Mouse (Mus musculus) layer of hippocampus, adult 8-10 months (tissue): ENCODE measurements at regions not wholly inside any gene's neighbourhood (a gene's known extent, or its start where the extent isn't known, plus 50 kb on each side); places are given as distances from the start of the nearest gene placed in this dataset.
A peak's percentile ranks its signal among the peaks of the same experiment; 100 is the strongest.

ENCODE experiments used
- DNase-seq, 2 experiments: peaks; one replicate each; pipeline ENCODE4 v3.0.0; 2022; ENCODE audit warnings: low spot score in 2 of 2

DNA sequence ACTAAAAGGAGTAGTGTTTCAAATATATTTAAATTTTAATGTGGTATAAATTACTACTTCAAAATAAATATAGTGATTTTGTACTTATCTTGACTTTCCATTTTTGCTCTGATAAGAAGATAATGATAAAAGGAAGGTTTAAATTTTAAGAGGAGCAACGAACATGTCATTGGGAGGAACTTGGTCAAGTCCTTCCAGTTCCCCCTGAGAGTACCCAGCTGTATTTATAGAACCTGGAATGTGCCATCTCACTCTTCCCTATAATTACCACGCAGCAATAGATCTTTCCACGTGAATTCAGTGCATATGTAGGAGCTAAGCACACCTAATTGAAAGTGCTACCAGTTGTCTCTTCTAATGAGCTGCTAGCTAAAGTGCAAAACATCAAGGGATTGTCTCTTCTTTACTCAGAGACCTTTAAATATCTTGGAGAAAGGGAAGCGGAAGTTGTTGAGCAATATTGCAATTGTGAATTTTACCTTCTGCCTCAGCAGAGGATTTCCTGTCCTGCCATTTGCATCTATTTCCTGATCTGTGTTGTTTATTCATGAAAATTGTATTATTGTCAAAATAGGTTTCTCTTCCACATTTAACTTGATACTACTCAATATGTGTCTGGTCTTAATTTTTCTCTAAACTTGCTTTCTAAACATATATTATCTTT lies 1243.0 kb upstream of the Zeb2 start:
- no peak for DNase-seq

DNA sequence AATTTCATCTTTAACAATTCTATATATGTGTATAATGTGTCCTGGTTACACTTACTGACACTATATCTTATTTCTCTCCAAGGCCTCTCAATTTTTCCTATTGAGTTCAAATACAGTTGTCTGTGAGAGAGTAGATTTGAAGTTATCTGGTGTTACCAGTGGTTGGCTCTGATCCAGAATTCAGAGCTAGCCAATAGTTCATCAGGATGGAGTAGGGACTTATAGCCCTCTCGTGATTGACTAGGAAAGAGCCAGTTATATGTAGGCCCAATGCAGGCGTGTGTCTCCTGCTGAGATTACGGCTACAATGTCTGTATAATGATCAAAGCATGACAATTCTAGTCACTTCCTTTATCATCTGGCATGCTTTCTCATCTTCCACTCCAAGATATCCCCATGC lies 1241.0 kb upstream of the Zeb2 start:
- no peak for DNase-seq

DNA sequence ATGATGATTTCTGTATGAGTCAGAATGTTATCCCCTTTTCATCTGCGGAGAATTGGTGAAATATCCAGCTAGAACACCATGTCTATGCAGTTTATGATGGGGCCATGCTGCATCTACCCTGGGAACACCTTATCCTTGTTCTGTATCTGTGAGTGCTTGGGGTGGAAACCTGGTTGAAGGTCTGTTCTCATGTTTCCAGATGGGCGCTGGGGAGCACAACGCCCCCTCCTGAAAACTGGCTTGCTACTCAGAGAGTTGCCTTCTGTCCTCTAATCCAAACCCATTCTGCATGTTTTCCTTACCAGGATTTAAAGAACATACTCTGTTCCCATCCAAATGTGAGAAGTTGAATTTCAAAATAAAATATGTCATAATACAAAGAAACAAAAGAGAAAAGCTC lies 1239.5 kb upstream of the Zeb2 start:
- peak; percentile 67 to 72 for DNase-seq

DNA sequence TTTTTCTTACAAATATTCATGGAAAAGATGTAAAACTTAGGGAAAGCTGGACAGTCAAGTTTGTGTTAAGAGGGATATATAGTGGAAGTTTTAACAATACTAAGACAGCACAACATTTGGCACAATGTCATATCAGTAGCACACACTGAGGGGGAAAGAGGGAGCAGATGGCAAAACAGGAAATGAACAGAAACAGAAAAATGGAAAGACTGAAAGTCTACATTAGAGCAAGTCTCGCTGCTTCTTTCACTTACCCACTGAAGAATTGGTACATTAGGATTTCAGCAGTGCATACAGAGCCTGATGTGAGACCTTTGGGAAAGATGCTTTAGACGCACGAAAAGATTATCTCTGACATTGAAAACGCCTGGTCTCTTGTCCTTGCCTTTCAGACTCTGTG lies 1223.5 kb upstream of the Zeb2 start:
- DNase-seq, result no peak

DNA sequence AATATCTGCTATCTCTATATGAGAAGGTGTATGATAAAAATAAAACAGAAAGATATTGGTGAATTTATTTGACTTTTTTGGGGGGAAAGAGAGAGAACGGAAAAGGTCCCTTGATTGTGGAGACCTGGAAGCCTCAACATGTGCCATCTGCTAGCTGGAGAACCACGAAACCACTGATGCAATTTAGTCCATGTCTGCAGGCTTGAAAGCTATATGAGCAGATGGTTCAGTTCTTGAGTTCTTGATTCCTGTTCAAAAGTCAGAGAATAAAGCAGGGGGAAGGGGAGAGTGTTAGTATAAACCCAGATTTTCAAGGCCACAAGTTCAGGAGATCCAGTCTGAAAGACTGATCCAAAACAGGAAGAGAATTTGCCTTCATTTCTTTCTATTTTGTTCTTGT lies 1199.5 kb upstream of the Zeb2 start:
- peak; percentile 24 to 29 for DNase-seq

DNA sequence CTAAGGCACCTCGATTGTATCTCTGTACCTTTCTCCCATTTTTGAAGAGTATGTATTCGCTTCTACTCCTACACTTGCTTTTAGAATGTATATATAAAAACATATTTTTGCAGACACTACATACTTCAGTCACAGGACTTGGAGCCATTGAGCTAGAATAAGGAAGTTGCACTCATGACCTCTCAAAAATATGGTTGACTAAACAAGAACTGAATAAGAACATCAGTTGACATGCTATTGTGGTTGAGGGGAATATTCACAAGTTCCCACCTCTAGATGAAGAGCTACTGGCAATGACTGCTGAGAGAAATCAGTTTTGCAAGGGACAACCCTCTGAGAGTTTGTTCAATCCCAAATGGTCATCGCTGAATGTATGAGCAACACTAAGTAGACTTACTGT lies 1198.0 kb upstream of the Zeb2 start:
- no peak for DNase-seq

DNA sequence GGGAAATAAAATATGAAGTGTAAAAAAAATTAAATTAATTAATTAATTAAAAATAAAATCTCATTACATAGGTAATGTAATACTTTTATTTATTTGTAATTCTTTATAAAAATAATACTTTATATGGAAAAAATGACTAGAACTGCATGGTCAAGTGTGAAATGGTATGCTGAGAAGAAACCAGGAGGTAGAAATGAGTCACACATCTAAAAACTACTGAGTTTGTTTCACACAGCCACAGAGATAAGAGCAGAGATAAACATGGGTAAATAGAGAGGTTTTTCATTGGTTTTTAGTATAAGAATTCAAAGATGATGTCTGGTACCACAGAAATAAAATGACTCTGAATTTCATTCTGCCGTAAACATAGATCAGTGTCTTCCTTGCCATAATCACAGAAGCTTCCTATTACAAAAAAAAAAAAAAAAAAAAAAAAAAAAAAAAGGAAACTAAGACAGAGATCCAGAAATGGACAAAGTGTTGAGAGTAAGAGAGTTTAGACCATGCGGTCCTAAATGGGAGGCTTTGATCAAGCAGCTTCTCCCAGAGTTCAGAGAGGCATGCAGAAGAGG lies 1190.5 kb upstream of the Zeb2 start:
- DNase-seq, result no peak

DNA sequence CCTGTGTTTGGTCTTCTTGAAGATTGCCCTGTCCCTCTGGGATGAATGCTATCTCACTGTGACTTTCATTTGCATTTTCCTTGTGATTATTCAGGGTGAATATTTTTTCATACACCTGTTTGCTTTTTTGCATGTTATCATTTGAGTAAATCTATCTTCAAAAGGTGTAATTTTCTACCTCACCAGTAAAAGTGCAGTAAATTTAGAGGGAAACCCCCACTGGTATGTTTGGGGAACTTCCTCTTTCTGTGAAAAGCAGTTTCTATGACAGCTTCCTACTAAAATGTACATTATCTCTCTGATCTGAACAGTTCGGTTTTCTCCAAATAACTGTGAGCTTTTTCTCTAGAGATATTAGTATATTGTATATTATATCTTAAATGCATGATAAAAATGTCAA lies 1185.4 kb upstream of the Zeb2 start:
- no peak for DNase-seq

DNA sequence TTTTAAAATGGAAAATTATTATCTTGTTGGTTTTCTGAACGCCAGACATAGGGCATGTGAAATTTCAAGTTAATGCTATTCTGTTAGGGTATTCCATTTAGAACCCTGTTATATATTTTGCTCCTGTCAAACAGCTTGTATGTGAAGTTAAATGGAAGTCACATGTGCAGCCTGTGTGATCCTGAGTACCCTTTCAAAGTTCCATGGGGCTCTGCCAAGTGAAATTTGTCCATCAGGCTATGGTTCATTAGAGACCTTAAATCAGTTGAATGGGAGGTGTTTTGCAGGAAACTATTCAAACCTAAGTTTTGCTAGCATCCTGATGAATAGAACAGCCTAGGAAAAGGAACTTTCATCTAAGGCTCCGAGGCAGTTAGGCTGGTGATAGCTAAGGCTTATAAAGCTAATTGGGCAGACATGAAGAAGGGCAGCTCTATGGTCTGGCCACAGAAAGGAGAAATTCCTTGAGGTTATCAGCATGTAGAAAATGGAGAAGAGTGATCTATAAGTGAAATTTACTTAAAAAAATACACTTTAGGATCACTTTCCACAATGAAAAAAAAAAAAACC lies 1180.2 kb upstream of the Zeb2 start:
- no peak for DNase-seq

DNA sequence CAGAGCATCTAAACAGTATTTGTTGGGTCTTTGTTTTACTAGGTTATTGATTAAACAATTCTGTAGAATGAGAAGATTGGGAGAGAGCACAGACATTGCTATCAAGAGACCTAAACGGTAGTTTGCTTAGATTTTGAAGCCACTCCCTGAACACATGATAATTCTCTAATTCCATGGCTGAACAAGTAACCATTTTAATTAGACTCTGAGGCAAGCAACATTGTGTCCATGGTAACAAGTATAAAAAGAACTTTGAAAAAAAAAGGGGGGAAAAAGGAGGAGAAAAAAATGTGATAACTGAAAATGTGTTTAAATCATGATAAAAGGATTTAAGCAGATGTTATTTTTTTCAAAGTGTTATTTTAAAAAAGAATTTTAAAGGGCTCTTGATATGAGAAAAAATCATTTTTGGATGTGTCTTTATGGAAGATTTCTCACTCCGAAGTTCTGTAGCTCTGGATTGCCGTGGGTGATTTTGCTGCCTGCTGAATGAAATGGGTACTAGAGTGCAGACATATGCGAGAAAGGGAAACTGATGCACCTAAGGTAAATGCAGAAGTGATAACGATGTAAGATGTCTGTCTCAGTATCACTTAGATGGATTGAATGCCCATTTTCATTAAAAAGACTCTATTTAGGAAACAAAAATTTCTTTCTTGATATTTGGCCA lies 1166.9 kb upstream of the Zeb2 start:
- DNase-seq, result no peak

DNA sequence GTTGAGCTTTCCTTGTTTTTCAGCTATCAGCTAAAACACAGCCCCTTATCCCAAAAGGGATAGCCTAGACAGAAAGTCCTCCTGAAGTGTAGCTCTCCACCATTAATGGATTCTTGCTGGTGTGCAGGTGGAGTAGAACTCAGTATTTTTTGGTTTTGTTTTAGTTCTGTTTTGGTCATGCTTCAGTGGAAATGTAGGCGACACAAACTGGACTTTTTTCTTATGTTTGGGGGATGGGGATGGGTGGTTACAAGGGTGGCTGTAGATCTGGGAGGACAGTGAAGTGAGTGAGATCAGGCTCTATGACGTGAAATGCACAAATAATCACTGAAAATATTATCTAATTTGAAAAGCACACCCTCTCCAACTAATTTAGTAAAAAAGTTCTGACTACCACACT lies 1163.6 kb upstream of the Zeb2 start:
- DNase-seq, result no peak

DNA sequence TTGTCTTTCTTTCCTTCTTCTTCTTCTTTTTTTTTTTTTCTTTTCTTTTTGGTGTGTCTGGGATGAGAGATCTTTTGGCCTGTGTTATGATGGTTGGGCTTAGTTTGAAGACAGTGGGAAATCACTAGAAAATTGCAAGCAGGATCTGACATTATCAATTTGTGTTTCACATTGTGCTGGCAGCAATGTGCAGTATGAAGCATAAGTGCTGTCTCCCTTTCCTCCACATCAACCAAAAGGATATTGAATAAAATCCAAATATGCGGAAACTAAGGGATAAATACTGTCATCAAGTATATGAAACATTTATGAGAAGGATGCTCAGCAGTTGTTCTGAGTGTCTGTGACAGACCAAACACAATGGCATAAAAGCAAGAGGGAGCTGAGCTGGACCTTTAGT lies 1144.4 kb upstream of the Zeb2 start:
- no peak for DNase-seq

DNA sequence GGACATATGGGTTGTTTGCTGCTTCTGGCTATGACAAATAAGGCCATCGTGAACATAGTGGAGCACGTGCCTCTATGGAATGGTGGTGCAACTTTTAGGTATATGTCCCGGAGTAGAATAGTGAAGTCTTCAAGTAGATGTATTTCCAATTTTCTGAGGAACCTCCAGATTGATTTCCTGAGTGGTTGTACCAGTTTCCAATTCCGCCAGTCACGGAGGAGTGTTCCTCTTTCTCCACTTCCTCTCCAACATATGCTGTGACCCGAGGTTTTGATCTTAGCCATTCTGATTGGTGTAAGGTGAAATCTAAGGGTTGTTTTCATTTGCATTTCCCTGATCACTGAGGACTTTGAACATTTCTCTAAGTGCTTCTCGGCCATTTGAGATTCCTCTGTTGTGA lies 1134.4 kb upstream of the Zeb2 start:
- no peak for DNase-seq

DNA sequence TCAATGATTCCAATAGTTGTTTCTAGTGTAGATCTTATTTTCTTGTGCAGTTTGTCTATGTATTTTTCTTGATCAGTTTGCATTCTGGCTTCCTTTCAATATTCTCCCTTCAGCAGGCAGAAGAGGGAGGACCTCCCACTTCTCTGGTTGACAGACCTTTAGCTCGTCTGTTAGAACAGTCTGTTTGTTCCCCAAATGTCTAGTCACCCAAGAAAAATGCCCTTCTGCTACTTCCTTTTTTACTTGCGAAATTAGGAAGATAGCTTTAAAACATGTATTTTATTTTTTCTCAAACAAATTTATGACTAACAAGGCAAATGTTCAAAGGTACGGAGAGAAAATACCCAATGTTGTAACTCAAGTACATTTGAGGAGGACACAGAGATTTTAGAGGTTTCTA lies 1128.5 kb upstream of the Zeb2 start:
- DNase-seq, result peak; percentile 11 to 35

DNA sequence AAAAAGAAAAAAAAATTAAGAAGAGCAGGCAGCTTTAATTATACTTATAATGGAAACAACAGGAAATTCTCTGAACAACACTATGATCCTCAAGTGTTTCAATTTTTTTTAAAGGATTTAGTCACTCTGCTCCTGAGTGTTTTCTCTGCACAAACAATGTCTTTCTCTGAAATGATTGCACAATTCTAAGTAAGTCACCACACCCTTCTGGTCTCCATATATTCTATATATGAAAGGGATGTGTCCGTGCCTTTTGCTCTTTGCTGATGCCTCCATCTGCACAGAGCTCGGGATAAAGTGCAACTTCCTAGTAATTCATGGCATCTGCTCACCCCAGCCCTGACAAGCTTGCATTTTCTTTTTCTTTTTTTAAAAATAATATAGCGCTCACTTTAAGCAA lies 1127.5 kb upstream of the Zeb2 start:
- no peak for DNase-seq

DNA sequence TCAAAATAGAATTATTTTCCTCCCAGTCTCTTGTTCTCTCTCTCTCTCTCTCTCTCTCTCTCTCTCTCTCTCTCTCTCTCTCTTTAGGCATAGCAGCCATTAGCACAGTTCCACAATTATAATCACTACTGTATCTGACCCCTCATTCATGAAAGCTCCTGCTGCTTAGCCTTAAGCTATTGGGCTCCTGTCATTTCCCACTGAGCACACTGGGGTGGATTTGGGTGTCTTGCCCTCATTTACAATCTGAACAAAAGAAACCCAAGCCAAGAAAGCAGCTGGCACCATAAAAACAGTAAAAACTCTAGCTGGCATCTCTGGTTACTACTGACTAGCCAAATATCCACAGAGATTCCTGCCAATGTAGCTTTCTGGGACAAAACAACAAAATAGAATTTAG lies 1125.6 kb upstream of the Zeb2 start:
- no peak for DNase-seq

DNA sequence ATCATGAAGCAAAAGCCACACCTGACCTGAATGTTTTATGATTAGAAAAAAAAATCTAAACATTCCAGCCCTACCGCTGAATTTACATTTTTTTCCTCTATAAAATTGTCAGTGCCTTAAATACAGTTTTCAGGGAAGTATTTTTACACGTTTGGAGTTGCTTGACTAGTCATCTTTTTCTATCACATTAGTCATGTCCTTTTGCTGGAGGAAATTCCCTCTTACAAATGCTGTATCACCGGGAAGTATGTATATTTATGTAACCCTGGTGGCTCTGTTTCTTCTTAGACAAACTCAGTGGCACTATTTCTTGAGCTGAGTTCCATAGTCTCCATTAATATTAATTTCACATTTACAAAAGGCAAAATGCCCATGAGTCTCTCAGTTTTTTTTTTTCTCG lies 1122.7 kb upstream of the Zeb2 start:
- DNase-seq, result no peak

DNA sequence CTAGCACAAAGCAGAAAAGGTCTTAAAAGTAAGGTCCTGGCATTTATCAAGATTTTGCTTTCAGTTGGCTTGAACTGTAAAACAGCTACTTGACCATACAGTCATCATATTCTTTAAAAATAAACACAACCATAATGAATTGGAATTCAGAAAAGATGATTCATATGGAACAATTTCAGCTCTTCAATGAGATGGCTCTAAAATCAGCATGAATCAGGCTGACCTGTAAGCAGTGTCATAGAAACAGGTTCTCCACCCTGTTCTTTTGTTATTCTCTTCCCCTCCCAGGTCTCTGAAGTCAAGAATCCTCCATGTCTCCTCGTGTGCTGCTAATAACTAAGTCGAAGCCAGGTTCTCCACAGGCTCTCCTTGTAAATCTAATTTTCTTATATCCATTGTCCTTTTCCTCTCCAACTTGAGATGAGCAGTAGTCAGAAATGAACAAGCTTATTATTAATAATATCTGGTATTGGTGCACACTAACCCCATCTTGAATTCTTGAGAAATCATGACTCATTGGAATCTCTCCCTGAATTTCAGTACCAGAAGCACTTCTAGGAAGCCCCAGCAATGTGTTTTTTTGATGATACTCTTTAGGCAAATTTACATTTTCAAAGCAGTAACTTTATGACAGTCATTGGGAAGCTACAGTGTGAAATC lies 1113.7 kb upstream of the Zeb2 start:
- DNase-seq, result no peak

DNA sequence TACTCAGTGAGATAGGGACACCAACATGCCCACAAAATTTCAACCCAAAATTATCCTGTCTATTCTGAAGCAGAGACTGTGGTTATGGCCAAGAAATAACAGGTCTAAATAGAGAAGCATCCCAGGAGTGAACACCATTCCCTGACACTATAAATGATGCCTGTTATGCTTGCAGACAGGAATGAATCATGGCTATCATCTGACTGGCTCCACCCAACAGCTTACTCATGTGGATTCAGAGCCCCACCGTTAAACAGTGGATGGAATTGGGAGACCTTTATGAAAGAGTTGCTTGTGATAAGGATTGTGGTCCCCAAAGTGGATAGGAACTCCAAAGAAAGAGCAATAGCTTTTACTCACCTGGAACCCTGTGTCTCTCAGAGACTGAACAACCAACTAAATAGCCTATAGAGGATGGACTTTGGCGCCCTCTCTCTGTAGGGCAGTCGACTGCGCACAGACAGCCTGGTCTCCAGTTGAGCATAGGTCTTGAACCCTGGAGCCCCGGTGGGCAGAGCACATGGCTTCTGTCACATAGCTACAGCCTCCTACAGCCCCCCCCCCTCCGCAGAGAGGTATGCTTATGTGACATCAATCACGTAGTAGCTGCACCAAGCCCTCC lies 1101.3 kb upstream of the Zeb2 start:
- no peak for DNase-seq

DNA sequence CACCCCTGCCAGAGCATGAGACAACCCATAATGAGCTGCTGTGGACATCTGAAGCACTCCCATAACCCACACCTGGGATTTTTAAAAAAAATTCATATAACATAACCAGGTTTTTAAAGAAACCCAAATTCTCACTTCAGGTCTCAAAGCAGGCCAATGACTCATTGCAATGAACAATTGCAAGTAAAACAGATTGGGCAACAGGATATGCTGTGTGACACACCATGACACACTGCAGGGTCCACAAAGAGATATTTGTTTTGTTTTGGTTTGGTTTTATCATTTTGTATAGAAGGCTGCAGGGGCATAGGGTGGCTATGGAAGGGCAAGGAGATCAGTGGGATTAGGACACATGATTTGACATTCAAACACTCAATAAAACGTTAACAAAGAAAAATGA lies 1082.1 kb upstream of the Zeb2 start:
- no peak for DNase-seq

DNA sequence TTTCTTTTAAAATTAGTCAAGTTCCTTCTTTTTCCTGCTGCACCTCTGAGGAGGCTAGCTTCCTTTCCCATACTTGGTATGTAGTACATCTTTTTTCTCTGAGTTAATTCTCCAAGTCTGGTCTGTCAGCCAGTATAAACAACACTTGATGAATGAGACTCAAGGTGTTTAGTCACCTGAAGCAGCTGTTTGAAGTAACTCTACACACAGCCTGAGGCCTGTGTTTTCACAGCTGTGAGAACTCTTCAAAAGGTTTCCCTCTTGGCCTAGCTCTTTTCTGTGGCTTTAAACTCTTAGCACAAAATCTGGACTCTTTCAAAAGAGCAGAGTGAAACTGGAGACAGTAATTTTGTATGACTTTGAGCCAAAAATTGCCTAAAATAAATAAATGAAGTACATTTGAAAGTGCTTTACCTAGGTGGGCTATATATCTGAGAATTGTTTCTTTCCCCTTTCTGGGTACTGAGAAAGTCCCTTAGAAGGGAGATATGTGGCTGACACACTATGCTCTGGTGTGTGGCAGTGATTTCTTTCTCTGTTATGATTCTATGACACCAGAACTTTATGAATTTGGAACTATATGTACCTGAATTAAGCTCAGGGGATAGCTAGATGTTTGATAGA lies 1070.2 kb upstream of the Zeb2 start:
- DNase-seq, result no peak
